Mouse (Mus musculus): ENCODE measurements at regions not wholly inside any gene's neighbourhood (a gene's known extent, or its start where the extent isn't known, plus 50 kb on each side); places are given as distances from the start of the nearest gene placed in this dataset.
"Not testable (repeated sequence)": the region's sequence is repeated elsewhere in the genome, so short reads cannot be mapped to it uniquely, and the experiment has no call there.

- no peak for DNase-seq (ENCODE audit: low read depth, low spot score)
Observed at GRCm38 (mm10) chr17:3006662-3007061, 108.1 kb upstream of the Scaf8 start.

GRCm38 (mm10) chr17:3007234-3007633, 107.5 kb upstream of the Scaf8 start:
- DNase-seq (ENCODE audit: low read depth, low spot score), result no peak

DNA sequence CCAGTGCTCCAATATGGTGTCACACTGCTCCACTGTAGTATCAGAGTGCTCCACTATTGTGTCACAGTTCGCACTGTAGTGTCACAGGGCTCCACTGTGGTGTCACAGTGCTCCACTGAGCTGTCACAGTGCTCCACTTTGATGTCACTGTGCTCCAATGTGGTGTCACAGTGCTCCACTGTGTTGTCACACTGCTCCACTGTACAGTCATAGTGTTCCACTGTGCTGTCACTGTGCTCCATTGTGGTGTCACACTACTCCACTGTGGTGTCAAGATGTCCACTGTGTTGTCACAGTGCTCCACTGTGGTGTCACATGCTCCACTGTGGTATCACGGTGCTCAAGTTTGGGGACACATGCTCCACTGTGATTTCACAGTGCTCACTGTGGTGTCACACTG, 104.8 kb upstream of the Scaf8 start:
- peak; percentile 7 for DNase-seq (ENCODE audit: low read depth, low spot score)

DNA sequence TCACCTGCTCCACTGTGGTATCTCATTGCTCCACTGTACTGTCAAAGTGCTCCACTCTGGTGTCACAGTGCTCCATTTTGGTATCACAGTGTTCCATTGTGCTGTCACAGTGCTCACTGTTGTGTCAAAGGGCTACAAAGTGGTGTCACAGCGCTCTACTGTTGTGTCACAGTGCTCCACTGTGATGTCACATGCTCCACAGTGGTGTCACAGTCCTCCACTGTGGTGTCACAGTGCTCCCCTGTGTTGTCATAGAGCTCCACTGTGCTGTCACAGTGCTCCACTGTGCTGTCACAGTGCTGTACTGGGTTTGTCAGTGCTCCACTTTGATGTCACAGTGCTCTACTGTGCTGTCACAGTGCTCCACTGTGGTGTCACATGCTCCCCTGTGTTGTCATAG, 102.7 kb upstream of the Scaf8 start:
- DNase-seq (ENCODE audit: low read depth, low spot score), result peak; percentile 0

DNA sequence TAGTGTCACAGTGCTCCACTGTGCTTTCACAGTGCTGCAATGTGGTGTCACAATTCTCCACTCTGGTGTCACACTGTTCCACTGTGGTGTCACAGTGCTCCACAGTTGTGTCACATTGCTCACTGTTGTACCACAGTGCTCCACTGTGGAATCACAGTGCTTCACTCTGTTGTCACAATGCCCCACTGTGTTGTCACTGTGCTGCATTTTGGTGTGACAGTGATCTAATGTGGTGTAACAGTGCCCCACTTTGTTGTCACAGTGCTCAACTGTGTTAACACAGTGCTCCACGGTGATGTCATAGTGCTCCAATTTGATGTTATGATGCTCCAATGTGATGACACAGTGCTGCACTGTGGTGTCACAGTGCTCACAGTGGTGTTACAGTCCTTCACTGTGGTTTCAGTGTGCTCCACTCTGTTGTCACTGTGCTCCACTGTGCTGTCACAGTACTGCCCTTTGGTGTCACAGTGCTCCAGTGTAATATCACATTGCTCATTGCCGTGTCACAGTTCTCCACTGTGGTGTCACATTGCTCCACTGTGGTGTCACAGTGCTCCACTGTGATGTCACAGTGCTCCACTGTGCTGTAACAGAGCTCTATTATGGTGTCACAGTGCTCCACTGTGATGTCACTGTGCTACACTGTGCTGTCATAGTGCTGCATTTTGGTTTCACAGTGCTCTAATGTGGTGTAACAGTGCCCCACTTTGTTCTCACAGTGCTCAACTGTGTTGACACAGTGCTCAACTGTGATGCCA, 95.0 kb upstream of the Scaf8 start:
- DNase-seq (ENCODE audit: low read depth, low spot score), result peak; percentile 1

GRCm38 (mm10) chr17:3020406-3020805, 94.4 kb upstream of the Scaf8 start:
- peak; percentile 1 for DNase-seq (ENCODE audit: low read depth, low spot score)

DNA sequence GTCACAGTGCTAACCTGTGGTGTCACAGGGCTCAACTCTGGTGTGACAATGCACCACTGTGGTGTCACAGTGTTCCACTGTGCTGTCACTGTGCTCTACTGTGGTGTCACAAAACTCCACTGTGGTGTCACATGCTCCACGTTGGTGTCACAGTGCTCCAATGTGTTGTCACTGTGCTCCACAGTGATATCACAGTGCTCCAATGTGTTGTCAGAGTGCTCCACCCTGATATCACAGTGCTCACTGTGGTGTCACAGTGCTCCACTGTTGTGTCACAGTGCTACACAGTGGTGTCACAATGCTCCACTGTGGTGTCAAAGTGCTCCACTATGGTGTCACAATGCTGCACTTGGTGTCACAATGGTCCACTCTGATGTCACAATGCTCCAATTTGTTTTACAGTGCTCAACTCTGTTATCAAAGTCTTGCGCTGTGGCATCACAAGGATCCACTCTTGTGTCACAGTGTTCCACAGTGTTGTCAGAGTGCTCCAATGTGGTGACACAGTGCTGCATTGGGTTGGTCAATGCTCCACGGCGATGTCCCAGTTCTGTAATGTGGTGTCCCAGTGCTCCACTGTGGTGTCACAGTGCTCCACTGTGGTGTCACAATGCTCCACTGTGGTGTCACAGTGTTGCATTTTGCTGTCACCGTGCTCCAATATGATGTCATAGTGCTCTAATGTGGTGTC, 92.4 kb upstream of the Scaf8 start:
- DNase-seq (ENCODE audit: low read depth, low spot score), result peak; percentile 4

- DNase-seq (ENCODE audit: low read depth, low spot score), result not testable (repeated sequence)
Observed at GRCm38 (mm10) chr17:3022936-3023247, 91.9 kb upstream of the Scaf8 start.

GRCm38 (mm10) chr17:3023426-3023825, 91.3 kb upstream of the Scaf8 start:
- DNase-seq (ENCODE audit: low read depth, low spot score), result peak; percentile 2

DNA sequence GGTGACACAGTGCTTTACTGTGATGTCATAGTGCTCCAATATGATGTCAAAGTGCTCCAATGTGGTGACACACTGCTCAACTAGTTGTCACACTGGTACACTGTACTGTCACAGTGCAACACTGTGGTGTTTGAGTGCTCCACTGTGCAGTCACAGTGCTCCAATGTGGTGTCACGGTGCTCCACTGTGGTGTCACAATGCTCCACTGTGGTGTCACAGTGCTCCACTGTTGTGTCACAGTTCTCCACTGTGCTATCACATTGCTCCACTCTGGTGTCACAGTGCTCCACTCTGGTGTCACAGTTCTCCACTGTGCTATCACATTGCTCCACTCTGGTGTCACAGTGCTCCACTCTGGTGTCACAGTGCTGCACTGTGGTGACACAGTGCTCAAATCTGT, 87.9 kb upstream of the Scaf8 start:
- DNase-seq (ENCODE audit: low read depth, low spot score), result peak; percentile 2

DNA sequence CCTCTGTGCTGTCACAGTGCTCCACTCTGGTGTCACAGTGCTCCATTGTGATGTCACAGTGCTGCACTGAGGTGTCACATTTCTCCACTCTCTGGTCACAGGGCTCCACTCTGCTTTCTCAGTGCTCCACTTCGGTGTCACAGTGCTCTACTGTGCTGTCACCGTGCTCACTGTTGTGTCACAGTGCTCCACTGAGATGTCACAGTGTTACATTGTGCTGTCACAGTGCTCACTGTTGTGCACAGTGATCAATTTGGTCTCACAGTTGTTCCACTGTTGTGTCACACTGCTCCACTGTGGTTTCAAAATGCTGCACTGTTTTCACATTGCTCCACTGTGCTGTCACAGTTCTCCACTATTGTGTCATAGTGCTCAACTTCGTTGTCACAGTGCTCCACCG, 87.4 kb upstream of the Scaf8 start:
- peak; percentile 4 for DNase-seq (ENCODE audit: low read depth, low spot score)

- not testable (repeated sequence) for DNase-seq (ENCODE audit: low read depth, low spot score)
Observed at GRCm38 (mm10) chr17:3029750-3030149, 85.0 kb upstream of the Scaf8 start.

DNA sequence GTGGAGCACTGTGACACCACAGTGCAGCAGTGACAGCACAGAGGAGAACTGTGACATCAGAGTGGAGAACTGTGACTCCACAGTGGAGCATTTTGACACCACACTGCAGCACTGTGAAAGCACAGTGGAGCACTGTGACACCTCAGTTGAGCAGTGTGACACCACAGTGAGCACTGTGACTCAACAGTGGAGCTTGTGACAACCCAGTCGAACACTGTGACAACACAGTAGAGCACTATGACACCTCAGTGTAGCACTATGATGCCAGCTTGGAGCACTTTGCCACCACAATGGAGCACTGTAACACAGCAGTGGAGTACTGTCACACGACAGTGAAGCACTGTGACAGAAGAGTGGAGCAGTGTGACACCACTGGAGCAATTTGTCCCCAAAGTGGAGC, 79.7 kb upstream of the Scaf8 start:
- peak; percentile 2 for DNase-seq (ENCODE audit: low read depth, low spot score)

DNA sequence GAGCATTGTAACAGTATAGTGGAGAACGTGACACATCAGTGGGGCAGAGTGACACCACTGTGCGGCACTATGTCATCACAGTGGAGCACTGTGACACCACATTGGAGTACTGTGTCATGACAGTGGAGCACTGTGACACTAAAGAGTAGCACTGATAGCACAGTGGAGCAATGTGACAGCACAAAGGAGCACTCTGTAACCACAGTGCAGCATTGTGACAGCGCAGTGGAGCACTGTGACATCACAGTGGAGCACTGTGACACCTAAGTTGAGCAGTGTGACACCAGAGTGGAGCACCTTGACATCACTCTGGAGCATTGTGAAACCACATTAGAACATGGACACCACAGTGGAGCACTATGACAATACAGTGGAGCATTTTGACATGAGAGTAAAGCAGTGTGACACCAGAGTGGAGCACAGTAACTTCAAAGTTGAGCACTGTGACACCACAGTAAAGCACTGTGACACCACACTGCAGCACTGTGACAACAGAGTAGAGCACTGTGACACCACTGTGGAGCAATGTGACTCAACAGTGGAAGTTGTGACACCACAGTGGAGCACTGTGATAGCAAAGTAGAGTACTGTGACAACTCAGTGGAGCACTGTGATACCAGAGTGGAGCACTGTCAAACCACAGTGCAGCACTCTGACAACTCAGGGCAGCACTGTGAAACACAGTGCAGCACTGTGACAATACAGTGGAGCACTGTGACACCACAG, 77.5 kb upstream of the Scaf8 start:
- no peak for DNase-seq (ENCODE audit: low read depth, low spot score)

GRCm38 (mm10) chr17:3038067-3038466, 76.7 kb upstream of the Scaf8 start:
- peak; percentile 1 for DNase-seq (ENCODE audit: low read depth, low spot score)

- DNase-seq (ENCODE audit: low read depth, low spot score), result not testable (repeated sequence)
Observed at GRCm38 (mm10) chr17:3044520-3044919, 70.3 kb upstream of the Scaf8 start.

- DNase-seq (ENCODE audit: low read depth, low spot score), result not testable (repeated sequence)
Observed at GRCm38 (mm10) chr17:3053859-3054258, 60.9 kb upstream of the Scaf8 start.

DNA sequence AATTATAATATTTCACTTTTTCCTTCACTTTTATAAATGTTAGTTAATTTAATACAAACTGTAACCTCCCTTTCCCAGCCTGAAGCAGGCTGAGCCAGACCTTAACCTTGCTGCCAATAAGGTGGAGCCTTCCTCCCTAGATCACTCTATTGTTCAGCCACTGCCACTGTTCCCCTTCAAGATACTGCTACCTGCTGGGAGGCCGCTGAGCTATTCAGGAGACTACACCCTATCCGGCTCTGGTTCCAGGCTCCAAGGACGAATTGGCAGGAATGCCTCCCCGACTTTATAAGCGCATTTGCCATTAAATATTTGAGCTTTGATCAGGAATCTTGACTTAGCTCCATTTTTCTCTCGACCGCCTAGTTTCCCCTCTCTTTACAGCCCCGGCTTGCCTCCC, 59.9 kb upstream of the Scaf8 start:
- not testable (repeated sequence) for DNase-seq (ENCODE audit: low read depth, low spot score)

- DNase-seq (ENCODE audit: low read depth, low spot score), result not testable (repeated sequence)
Observed at GRCm38 (mm10) chr17:3055376-3055775, 59.4 kb upstream of the Scaf8 start.

- DNase-seq (ENCODE audit: low read depth, low spot score), result not testable (repeated sequence)
Observed at GRCm38 (mm10) chr17:3063401-3063800, 51.4 kb upstream of the Scaf8 start.

All from mesoderm, embryonic 11.5 days (tissue).